Mouse (Mus musculus) lung, postnatal 0 days (tissue): Measurements from ENCODE around the gene Brf1.

Experiments
- CTCF ChIP-seq: IDR thresholded peaks from 2 replicates; pipeline ENCODE4 v1.5.1; 2016; ENCODE audit warnings: antibody characterized with exemption, mild to moderate bottlenecking
- EP300 ChIP-seq: IDR thresholded peaks from 2 replicates; pipeline ENCODE4 v1.6.1; 2016; ENCODE audit warnings: antibody characterized with exemption, mild to moderate bottlenecking, control low read depth

DNA sequence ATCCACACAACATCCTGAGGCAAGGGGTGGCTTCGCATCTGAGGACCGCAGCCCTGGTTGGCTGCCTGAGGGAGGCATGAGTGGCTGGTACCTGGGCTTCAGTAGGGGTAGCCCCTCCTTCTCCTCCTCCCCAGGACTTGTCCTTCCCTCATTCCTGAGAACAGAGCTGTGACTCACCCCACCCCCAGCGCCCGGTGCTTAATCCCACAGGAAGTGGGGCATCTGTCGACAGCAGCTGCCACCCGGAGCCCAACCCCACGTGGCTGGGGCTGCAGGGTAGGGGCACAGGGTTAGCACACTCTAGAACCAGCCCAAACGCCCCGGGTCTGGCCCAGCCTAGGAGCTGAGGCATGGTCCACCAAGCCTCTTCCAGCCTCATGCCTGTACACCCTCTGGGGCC, 62.6 kb downstream of the Brf1 start:
- TF ChIP-seq CTCF: no peak
- TF ChIP-seq EP300: no peak
